Mouse (Mus musculus) midbrain, embryonic 14.5 days (tissue): ENCODE results near the gene 1110051M20Rik. TPM values are rescaled to one million over a fixed set of nuclear protein-coding genes. Genes with fewer than 3 reads are reported as not detected.

Experiments used
- ATAC-seq: fragments of 200-750 bp; cut with Nextera tagmentation; 2 replicates; pipeline ENCODE4 v1.8.0; 2017; ENCODE audit warnings: moderate number of reproducible peaks, moderate library complexity; ENCODE audit not compliant: low FRiP score, low TSS enrichment
- DNase-seq: peaks from one replicate; pipeline ENCODE4 v3.0.0-alpha.2; 2015
- H3K27ac ChIP-seq: fragments of 300-500 bp; sonication (generic); replicated peaks from 2 replicates; pipeline ENCODE4 v1.5.1; 2014; ENCODE audit warnings: mild to moderate bottlenecking, low read depth, low read length, moderate library complexity
- H3K27me3 ChIP-seq: fragments of 300-500 bp; sonication (generic); 2 replicates; pipeline ENCODE4 v1.6.1; 2014; ENCODE audit warnings: low read length, control low read depth, mixed read lengths; ENCODE audit not compliant: control insufficient read depth, insufficient read depth
- H3K36me3 ChIP-seq: fragments of 300-500 bp; sonication (generic); 2 replicates; pipeline ENCODE4 v1.6.1; 2014; ENCODE audit warnings: low read length, control low read depth; ENCODE audit not compliant: control insufficient read depth, insufficient read depth
- H3K4me1 ChIP-seq: fragments of 300-500 bp; sonication (generic); 2 replicates; pipeline ENCODE4 v1.6.1; 2014; ENCODE audit warnings: mild to moderate bottlenecking, antibody characterized with exemption, low read length, control low read depth; ENCODE audit not compliant: control insufficient read depth, insufficient read depth
- H3K4me2 ChIP-seq: fragments of 300-500 bp; sonication (generic); 2 replicates; pipeline ENCODE4 v1.6.1; 2014; ENCODE audit warnings: mild to moderate bottlenecking, low read length, moderate library complexity
- H3K4me3 ChIP-seq: fragments of 300-500 bp; sonication (generic); replicated peaks from 2 replicates; pipeline ENCODE4 v1.5.1; 2014; ENCODE audit warnings: low read depth, low read length
- H3K9ac ChIP-seq: fragments of 300-500 bp; sonication (generic); replicated peaks from 2 replicates; pipeline ENCODE4 v1.6.1; 2014; ENCODE audit warnings: mild to moderate bottlenecking, low read length, moderate library complexity
- H3K9me3 ChIP-seq: fragments of 300-500 bp; sonication (generic); 2 replicates; pipeline ENCODE4 v1.6.1; 2016; ENCODE audit warnings: low read length, control low read depth, mixed read lengths; ENCODE audit not compliant: control insufficient read depth
- WGBS: fragments of 180-500 bp; shearing (Covaris S2); extraction: QIAGEN DNeasy Blood & Tissue Kit; methylation state at CpG from one replicate; pipeline ENCODE4 v1.1.7; 2014; 5-methylcytosine and 5-hydroxymethylcytosine counted together
- polyA plus RNA-seq: library from polyadenylated mRNA; unstranded; fragments of >200 nt; fragmentation: Nextera tagmentation; extraction: Ambion mirVana; gene quantifications from 2 replicates; pipeline ENCODE4 v1.2.1, GENCODE M21; 2014

1110051M20Rik gene
- polyA plus RNA-seq, 1 experiment from 2014 or later, result 175 TPM

GRCm38 (mm10) chr2:91455826-91456225, 11.3 kb upstream of the 1110051M20Rik start:
- Histone ChIP-seq H3K9me3 (no peaks in the 10 kb centered on the region), H3K27ac (no peak overlapping the region), H3K9ac (no peak overlapping the region), H3K27me3 (peaks cover 7% of the 10 kb centered on the region; the same call in 1 of the 2 replicates), H3K4me3 (no peak overlapping the region), H3K4me2 (no peak overlapping the region), H3K36me3 (no peaks in the 10 kb centered on the region), H3K4me1 (peaks cover 26% of the 10 kb centered on the region)
- peak; percentile 86 for DNase-seq
- WGBS, result 2% methylated on average over 4 of the region's 4 CpGs
- peak; percentile 12; the same call in 1 of the 2 replicates for ATAC-seq

GRCm38 (mm10) chr2:91454434-91454833, 9.9 kb upstream of the 1110051M20Rik start:
- Histone ChIP-seq H3K4me2 (no peak overlapping the region), H3K27ac (no peak overlapping the region), H3K9ac (no peak overlapping the region), H3K36me3 (no peaks in the 10 kb centered on the region), H3K4me1 (peaks cover 23% of the 10 kb centered on the region), H3K9me3 (no peaks in the 10 kb centered on the region), H3K27me3 (no peaks in the 10 kb centered on the region; the same call in 1 of the 2 replicates), H3K4me3 (no peak overlapping the region)
- ATAC-seq (no peak), DNase-seq (no peak)
- 89% methylated on average over 3 of the region's 3 CpGs for WGBS

- WGBS, result 85% methylated on average over 9 of the region's 9 CpGs
- H3K27ac ChIP-seq, result no peak overlapping the region
- no peak overlapping the region for H3K9ac ChIP-seq
- H3K4me3 ChIP-seq, result no peak overlapping the region
- DNase-seq (no peak), ATAC-seq (no peak)
- H3K36me3 ChIP-seq, result no peaks in the 10 kb centered on the region
- no peaks in the 10 kb centered on the region for H3K9me3 ChIP-seq
- H3K4me2 ChIP-seq, result no peak overlapping the region
- peaks cover 16% of the 10 kb centered on the region for H3K4me1 ChIP-seq
- H3K27me3 ChIP-seq, result no peaks in the 10 kb centered on the region; the same call in 1 of the 2 replicates
Observed at GRCm38 (mm10) chr2:91453231-91454075, 8.9 kb upstream of the 1110051M20Rik start.

GRCm38 (mm10) chr2:91452658-91453057, 8.2 kb upstream of the 1110051M20Rik start:
- Histone ChIP-seq H3K4me3 (no peak overlapping the region), H3K9ac (no peak overlapping the region), H3K4me1 (peaks cover 9% of the 10 kb centered on the region), H3K27me3 (no peaks in the 10 kb centered on the region), H3K4me2 (no peak overlapping the region), H3K9me3 (no peaks in the 10 kb centered on the region), H3K27ac (no peak overlapping the region), H3K36me3 (no peaks in the 10 kb centered on the region)
- ATAC-seq (no peak), DNase-seq (no peak)
- 73% methylated on average over 8 of the region's 8 CpGs for WGBS

GRCm38 (mm10) chr2:91450316-91450715, 5.8 kb upstream of the 1110051M20Rik start:
- no peak for ATAC-seq
- 83% methylated on average over 9 of the region's 9 CpGs for WGBS

GRCm38 (mm10) chr2:91449662-91450061, 5.2 kb upstream of the 1110051M20Rik start:
- DNase-seq (no peak), ATAC-seq (no peak)
- Histone ChIP-seq H3K27ac (no peak overlapping the region), H3K4me1 (no peaks in the 10 kb centered on the region), H3K27me3 (no peaks in the 10 kb centered on the region), H3K4me2 (no peak overlapping the region), H3K9me3 (no peaks in the 10 kb centered on the region), H3K9ac (no peak overlapping the region), H3K36me3 (no peaks in the 10 kb centered on the region), H3K4me3 (no peak overlapping the region)
- WGBS, result 38% methylated on average over 1 of the region's 1 CpGs

More at GRCm38 (mm10) chr2:91450316-91450715, 5.8 kb upstream of the 1110051M20Rik start:
- no peaks in the 10 kb centered on the region for H3K27me3 ChIP-seq
- H3K36me3 ChIP-seq, result no peaks in the 10 kb centered on the region
- no peak overlapping the region for H3K9ac ChIP-seq
- no peak overlapping the region for H3K27ac ChIP-seq
- no peaks in the 10 kb centered on the region for H3K9me3 ChIP-seq
- no peak overlapping the region for H3K4me2 ChIP-seq
- DNase-seq, result no peak
- H3K4me1 ChIP-seq, result no peaks in the 10 kb centered on the region
- H3K4me3 ChIP-seq, result no peak overlapping the region

GRCm38 (mm10) chr2:91442241-91442640, 2.3 kb downstream of the 1110051M20Rik start:
- Histone ChIP-seq H3K9me3 (no peaks in the 10 kb centered on the region), H3K4me1 (peaks cover 7% of the 10 kb centered on the region; the same call in 1 of the 2 replicates), H3K4me2 (no peak overlapping the region), H3K9ac (no peak overlapping the region), H3K4me3 (no peak overlapping the region), H3K27ac (no peak overlapping the region), H3K36me3 (no peaks in the 10 kb centered on the region), H3K27me3 (no peaks in the 10 kb centered on the region)
- 88% methylated on average over 1 of the region's 1 CpGs for WGBS
- ATAC-seq (no peak), DNase-seq (no peak)

GRCm38 (mm10) chr2:91441715-91442114, 2.8 kb downstream of the 1110051M20Rik start:
- H3K4me2 ChIP-seq, result no peak overlapping the region
- no peaks in the 10 kb centered on the region for H3K27me3 ChIP-seq
- H3K9ac ChIP-seq, result no peak overlapping the region
- no peak overlapping the region for H3K27ac ChIP-seq
- no peaks in the 10 kb centered on the region for H3K9me3 ChIP-seq
- no peak overlapping the region for H3K4me3 ChIP-seq
- H3K36me3 ChIP-seq, result no peaks in the 10 kb centered on the region
- DNase-seq (no peak), ATAC-seq (no peak)
- 81% methylated on average over 2 of the region's 2 CpGs for WGBS
- peaks cover 7% of the 10 kb centered on the region; the same call in 1 of the 2 replicates for H3K4me1 ChIP-seq

- Histone ChIP-seq H3K36me3 (no peaks in the 10 kb centered on the region), H3K27me3 (no peaks in the 10 kb centered on the region), H3K4me2 (no peak overlapping the region), H3K27ac (no peak overlapping the region), H3K4me3 (no peak overlapping the region), H3K9me3 (no peaks in the 10 kb centered on the region), H3K9ac (no peak overlapping the region), H3K4me1 (peaks cover 7% of the 10 kb centered on the region; the same call in 1 of the 2 replicates)
- WGBS, result 95% methylated on average over 5 of the region's 5 CpGs
- ATAC-seq (no peak), DNase-seq (no peak)
Observed at GRCm38 (mm10) chr2:91440686-91441085, 3.8 kb downstream of the 1110051M20Rik start.
